Mouse (Mus musculus) heart, embryonic 15.5 days (tissue): ENCODE measurements around the gene Nhlrc4. TPM values are rescaled to one million over a fixed set of nuclear protein-coding genes. Genes with fewer than 3 reads are reported as not detected.

ENCODE experiments used
- ATAC-seq: fragments of 200-750 bp; cut with Nextera tagmentation; replicated peaks from 2 replicates; pipeline ENCODE4 v1.8.0; 2017; ENCODE audit warnings: low read depth, moderate TSS enrichment; ENCODE audit not compliant: insufficient number of reproducible peaks, insufficient read depth, low FRiP score
- H3K27ac ChIP-seq: fragments of 300-500 bp; sonication (generic); 2 replicates; pipeline ENCODE4 v1.5.1; 2015; ENCODE audit warnings: mild to moderate bottlenecking, inconsistent platforms
- H3K27me3 ChIP-seq: fragments of 300-500 bp; sonication (generic); 2 replicates; pipeline ENCODE4 v1.6.1; 2015; ENCODE audit warnings: inconsistent platforms
- H3K36me3 ChIP-seq: fragments of 300-500 bp; sonication (generic); 2 replicates; pipeline ENCODE4 v1.6.1; 2015; ENCODE audit warnings: mild to moderate bottlenecking, inconsistent platforms
- H3K4me1 ChIP-seq: fragments of 300-500 bp; sonication (generic); replicated peaks from 2 replicates; pipeline ENCODE4 v1.6.1; 2015; ENCODE audit warnings: inconsistent platforms
- H3K4me2 ChIP-seq: fragments of 300-500 bp; sonication (generic); 2 replicates; pipeline ENCODE4 v1.6.1; 2015; ENCODE audit warnings: inconsistent platforms, mild to moderate bottlenecking, moderate library complexity
- H3K4me3 ChIP-seq: fragments of 300-500 bp; sonication (generic); 2 replicates; pipeline ENCODE4 v1.5.1; 2015; ENCODE audit warnings: mild to moderate bottlenecking, inconsistent platforms
- H3K9ac ChIP-seq: fragments of 300-500 bp; sonication (generic); 2 replicates; pipeline ENCODE4 v1.6.1; 2015; ENCODE audit warnings: mild to moderate bottlenecking, inconsistent platforms
- H3K9me3 ChIP-seq: fragments of 300-500 bp; sonication (generic); replicated peaks from 2 replicates; pipeline ENCODE4 v1.6.1; 2016; ENCODE audit warnings: inconsistent platforms
- WGBS: fragments of 180-500 bp; shearing (Covaris S2); methylation state at CpG from one replicate; pipeline ENCODE4 v1.1.7; 2015; ENCODE audit warnings: mixed read lengths; 5-methylcytosine and 5-hydroxymethylcytosine counted together
- polyA plus RNA-seq: library from polyadenylated mRNA; unstranded; fragments of >200 nt; fragmentation: Nextera tagmentation; extraction: Ambion mirVana; gene quantifications from 2 replicates; pipeline ENCODE4 v1.2.1, GENCODE M21; 2015

The Nhlrc4 gene
- polyA plus RNA-seq, 1 experiment from 2014 or later, result 0.08 TPM

GRCm38 (mm10) chr17:25918037-25918750 lies 26.6 kb downstream of the Nhlrc4 start:
- no peak for ATAC-seq
- no peak overlapping the region for H3K27ac ChIP-seq

GRCm38 (mm10) chr17:25916931-25917647 lies 27.7 kb downstream of the Nhlrc4 start:
- H3K4me2 ChIP-seq, result no peak overlapping the region
- WGBS, result 78% methylated on average over 8 of the region's 8 CpGs
- H3K4me3 ChIP-seq, result no peak overlapping the region
- ATAC-seq, result no peak
- no peaks in the 10 kb centered on the region for H3K27me3 ChIP-seq
- H3K27ac ChIP-seq, result no peak overlapping the region
- no peaks in the 10 kb centered on the region for H3K36me3 ChIP-seq
- no peaks in the 10 kb centered on the region for H3K9me3 ChIP-seq
- no peak overlapping the region for H3K9ac ChIP-seq
- H3K4me1 ChIP-seq, result peaks cover 44% of the 10 kb centered on the region

More at GRCm38 (mm10) chr17:25918037-25918750, 26.6 kb downstream of the Nhlrc4 start:
- Histone ChIP-seq H3K36me3 (no peaks in the 10 kb centered on the region), H3K9me3 (no peaks in the 10 kb centered on the region), H3K9ac (peak overlapping the region; percentile 84; the same call in 1 of the 2 replicates), H3K4me2 (peak overlapping the region; percentile 93), H3K27me3 (no peaks in the 10 kb centered on the region), H3K4me1 (peaks cover 44% of the 10 kb centered on the region), H3K4me3 (peak overlapping the region; percentile 81)
- 73% methylated on average over 9 of the region's 9 CpGs for WGBS

GRCm38 (mm10) chr17:25914295-25914694 lies 30.5 kb downstream of the Nhlrc4 start:
- no peaks in the 10 kb centered on the region for H3K36me3 ChIP-seq
- no peak for ATAC-seq
- 0 out of 2 replicates have a peak overlapping the region, but pooled peaks have one; percentile 21 for H3K4me2 ChIP-seq

GRCm38 (mm10) chr17:25913877-25914275 lies 30.9 kb downstream of the Nhlrc4 start:
- H3K4me3 ChIP-seq, result no peak overlapping the region
- H3K4me2 ChIP-seq, result peak overlapping the region; percentile 21
- H3K27me3 ChIP-seq, result no peaks in the 10 kb centered on the region
- peak overlapping the region; percentile 43 for H3K27ac ChIP-seq
- peaks cover 38% of the 10 kb centered on the region for H3K4me1 ChIP-seq
- H3K9me3 ChIP-seq, result no peaks in the 10 kb centered on the region
- H3K36me3 ChIP-seq, result no peaks in the 10 kb centered on the region
- 6% methylated on average over 1 of the region's 1 CpGs for WGBS
- H3K9ac ChIP-seq, result no peak overlapping the region
- no peak; the same call in 1 of the 2 replicates for ATAC-seq

More at GRCm38 (mm10) chr17:25914295-25914694, 30.5 kb downstream of the Nhlrc4 start:
- whole genome bisulfite sequencing, result 58% methylated on average over 4 of the region's 4 CpGs
- no peak overlapping the region for H3K9ac ChIP-seq
- H3K27me3 ChIP-seq, result no peaks in the 10 kb centered on the region
- no peak overlapping the region for H3K4me3 ChIP-seq
- H3K9me3 ChIP-seq, result no peaks in the 10 kb centered on the region
- peak overlapping the region; percentile 43 for H3K27ac ChIP-seq
- peaks cover 38% of the 10 kb centered on the region for H3K4me1 ChIP-seq

GRCm38 (mm10) chr17:25913186-25913876 lies 31.4 kb downstream of the Nhlrc4 start:
- H3K36me3 ChIP-seq, result no peaks in the 10 kb centered on the region
- no peaks in the 10 kb centered on the region for H3K27me3 ChIP-seq
- no peak overlapping the region for H3K4me3 ChIP-seq
- peak overlapping the region; percentile 21 for H3K4me2 ChIP-seq
- WGBS, result 64% methylated on average over 14 of the region's 14 CpGs
- H3K27ac ChIP-seq, result peak overlapping the region; percentile 43; the same call in 1 of the 2 replicates
- H3K4me1 ChIP-seq, result peaks cover 32% of the 10 kb centered on the region
- no peak overlapping the region for H3K9ac ChIP-seq
- H3K9me3 ChIP-seq, result no peaks in the 10 kb centered on the region
- no peak for ATAC-seq

GRCm38 (mm10) chr17:25911816-25912215 lies 32.9 kb downstream of the Nhlrc4 start:
- no peaks in the 10 kb centered on the region for H3K36me3 ChIP-seq
- H3K27ac ChIP-seq, result no peak overlapping the region
- no peaks in the 10 kb centered on the region for H3K27me3 ChIP-seq
- H3K4me2 ChIP-seq, result no peak overlapping the region
- no peak overlapping the region for H3K9ac ChIP-seq
- H3K4me1 ChIP-seq, result peaks cover 20% of the 10 kb centered on the region
- WGBS, result 82% methylated on average over 4 of the region's 4 CpGs
- ATAC-seq, result no peak
- no peaks in the 10 kb centered on the region for H3K9me3 ChIP-seq
- H3K4me3 ChIP-seq, result no peak overlapping the region

- Histone ChIP-seq H3K4me2 (no peak overlapping the region), H3K27me3 (no peaks in the 10 kb centered on the region), H3K27ac (no peak overlapping the region), H3K36me3 (no peaks in the 10 kb centered on the region), H3K4me3 (no peak overlapping the region), H3K9ac (no peak overlapping the region), H3K4me1 (no peaks in the 10 kb centered on the region), H3K9me3 (no peaks in the 10 kb centered on the region)
- 84% methylated on average over 2 of the region's 2 CpGs for WGBS
- no peak for ATAC-seq
These were observed 37.1 kb downstream of the Nhlrc4 start for GRCm38 (mm10) chr17:25907640-25908039.

GRCm38 (mm10) chr17:25903061-25903460 lies 41.7 kb downstream of the Nhlrc4 start:
- Histone ChIP-seq H3K9me3 (no peaks in the 10 kb centered on the region), H3K36me3 (peaks cover 5% of the 10 kb centered on the region; the same call in 1 of the 2 replicates), H3K4me2 (no peak overlapping the region), H3K4me3 (no peak overlapping the region), H3K27ac (no peak overlapping the region), H3K9ac (no peak overlapping the region), H3K4me1 (no peaks in the 10 kb centered on the region), H3K27me3 (no peaks in the 10 kb centered on the region)
- WGBS, result 79% methylated on average over 3 of the region's 3 CpGs
- ATAC-seq, result no peak

GRCm38 (mm10) chr17:25900193-25900592 lies 44.6 kb downstream of the Nhlrc4 start:
- Histone ChIP-seq H3K9ac (no peak overlapping the region), H3K9me3 (no peaks in the 10 kb centered on the region), H3K36me3 (peaks cover 5% of the 10 kb centered on the region; the same call in 1 of the 2 replicates), H3K4me2 (no peak overlapping the region), H3K27ac (no peak overlapping the region), H3K4me3 (no peak overlapping the region), H3K4me1 (0 out of 2 replicates have a peak, but pooled peaks cover 8% of the 10 kb centered on the region), H3K27me3 (no peaks in the 10 kb centered on the region)
- no peak for ATAC-seq
- whole genome bisulfite sequencing, result 81% methylated on average over 1 of the region's 1 CpGs

- Histone ChIP-seq H3K4me2 (no peak overlapping the region), H3K9me3 (no peaks in the 10 kb centered on the region), H3K9ac (no peak overlapping the region), H3K4me1 (peaks cover 12% of the 10 kb centered on the region; the same call in 1 of the 2 replicates), H3K4me3 (no peak overlapping the region), H3K36me3 (peaks cover 4% of the 10 kb centered on the region; the same call in 1 of the 2 replicates), H3K27me3 (no peaks in the 10 kb centered on the region), H3K27ac (no peak overlapping the region)
- WGBS, result 57% methylated on average over 12 of the region's 12 CpGs
- no peak for ATAC-seq
These were observed 48.9 kb downstream of the Nhlrc4 start for GRCm38 (mm10) chr17:25895891-25896290.

- no peak for ATAC-seq
- H3K9ac ChIP-seq, result no peak overlapping the region
- peaks cover 12% of the 10 kb centered on the region; the same call in 1 of the 2 replicates for H3K4me1 ChIP-seq
- H3K9me3 ChIP-seq, result no peaks in the 10 kb centered on the region
- H3K27ac ChIP-seq, result no peak overlapping the region
- no peaks in the 10 kb centered on the region for H3K27me3 ChIP-seq
- H3K4me3 ChIP-seq, result no peak overlapping the region
- H3K36me3 ChIP-seq, result no peaks in the 10 kb centered on the region
- H3K4me2 ChIP-seq, result no peak overlapping the region
- 35% methylated on average over 2 of the region's 2 CpGs for WGBS
These were observed 49.3 kb downstream of the Nhlrc4 start for GRCm38 (mm10) chr17:25895415-25895814.
